Mouse (Mus musculus) ES-Bruce4 (cell line): ENCODE data around the gene Hadha. TPM values are rescaled to one million over a fixed set of nuclear protein-coding genes. Genes with fewer than 3 reads are reported as not detected.

Experiments used
- H3K27ac ChIP-seq: 2 replicates; pipeline ENCODE4 v1.5.1; 2012; ENCODE audit warnings: low read length, inconsistent platforms; ENCODE audit not compliant: insufficient read depth
- H3K27me3 ChIP-seq: 2 replicates; pipeline ENCODE4 v1.6.1; 2012; ENCODE audit warnings: mild to moderate bottlenecking, low read length, inconsistent platforms; ENCODE audit not compliant: control insufficient read depth, poor library complexity, insufficient read depth, severe bottlenecking
- H3K36me3 ChIP-seq: 2 replicates; pipeline ENCODE4 v1.6.1; 2012; ENCODE audit warnings: inconsistent platforms, mild to moderate bottlenecking, low read length, moderate library complexity; ENCODE audit not compliant: control insufficient read depth, poor library complexity, insufficient read depth, severe bottlenecking
- H3K4me1 ChIP-seq: one replicate; pipeline ENCODE4 v1.8.1; 2011; ENCODE audit warnings: low read length; ENCODE audit not compliant: control insufficient read depth, insufficient read depth
- H3K4me3 ChIP-seq: 2 replicates; pipeline ENCODE4 v1.5.1; 2011; ENCODE audit warnings: low read depth, mild to moderate bottlenecking, low read length
- H3K9ac ChIP-seq: 2 replicates; pipeline ENCODE4 v1.6.1; 2012; ENCODE audit warnings: low read depth, mild to moderate bottlenecking, inconsistent platforms; ENCODE audit not compliant: poor library complexity, severe bottlenecking
- H3K9me3 ChIP-seq: replicated peaks from 2 replicates; pipeline ENCODE4 v1.6.1; 2012; ENCODE audit warnings: mild to moderate bottlenecking, low read length, inconsistent platforms; ENCODE audit not compliant: control insufficient read depth, poor library complexity, insufficient read depth, severe bottlenecking
- CTCF ChIP-seq: IDR thresholded peaks from one replicate; pipeline ENCODE4 v1.8.1; 2011; ENCODE audit warnings: low read depth, low read length
- EP300 ChIP-seq: IDR thresholded peaks from 2 replicates; pipeline ENCODE4 v1.6.1; 2011; ENCODE audit warnings: low read depth, low read length; ENCODE audit not compliant: insufficient read depth
- POLR2A ChIP-seq: IDR thresholded peaks from one replicate; pipeline ENCODE4 v1.8.1; 2011; ENCODE audit warnings: low read length; ENCODE audit not compliant: insufficient read depth
- polyA plus RNA-seq: library from polyadenylated mRNA; stranded (reverse); fragments of >200 nt; gene quantifications from 2 replicates; pipeline ENCODE4 v1.2.4, GENCODE M21; 2011; ENCODE audit warnings: low read depth; ENCODE audit not compliant: missing spikeins, insufficient read depth, insufficient read length

Gene Hadha
- polyA plus RNA-seq, 1 experiment: 59.3 TPM

GRCm38 (mm10) chr5:30155395-30155792 is 432 bp upstream of the Hadha start:
- Histone ChIP-seq H3K4me3 (peak overlapping the region; percentile 97), H3K27ac (no peak overlapping the region), H3K4me1 (no peaks in the 10 kb centered on the region), H3K9ac (peak overlapping the region; percentile 59), H3K27me3 (no peaks in the 10 kb centered on the region), H3K9me3 (no peaks in the 10 kb centered on the region), H3K36me3 (no peaks in the 10 kb centered on the region)
- TF ChIP-seq CTCF: no peak
- no peak for TF ChIP-seq EP300
- TF ChIP-seq POLR2A: no peak

GRCm38 (mm10) chr5:30154013-30154412 is 949 bp downstream of the Hadha start:
- no peaks in the 10 kb centered on the region for H3K4me1 ChIP-seq
- no peak for TF ChIP-seq POLR2A
- no peak for TF ChIP-seq CTCF
- no peak for TF ChIP-seq EP300
- H3K4me3 ChIP-seq: no peak overlapping the region
- no peaks in the 10 kb centered on the region for H3K9me3 ChIP-seq
- no peak overlapping the region for H3K27ac ChIP-seq
- H3K9ac ChIP-seq: peak overlapping the region; percentile 59
- no peaks in the 10 kb centered on the region for H3K27me3 ChIP-seq
- no peaks in the 10 kb centered on the region for H3K36me3 ChIP-seq

- TF ChIP-seq EP300 (no peak), CTCF (no peak), POLR2A (no peak)
- Histone ChIP-seq H3K27me3 (no peaks in the 10 kb centered on the region), H3K36me3 (no peaks in the 10 kb centered on the region)
These were observed 1.7 kb downstream of the Hadha start for GRCm38 (mm10) chr5:30153222-30153621.

GRCm38 (mm10) chr5:30152413-30152812 is 2.5 kb downstream of the Hadha start:
- Histone ChIP-seq H3K4me1 (no peaks in the 10 kb centered on the region), H3K9ac (no peak overlapping the region), H3K36me3 (no peaks in the 10 kb centered on the region), H3K4me3 (no peak overlapping the region), H3K27ac (no peak overlapping the region), H3K27me3 (no peaks in the 10 kb centered on the region), H3K9me3 (no peaks in the 10 kb centered on the region)
- no peak for TF ChIP-seq EP300

More at GRCm38 (mm10) chr5:30153222-30153621, 1.7 kb downstream of the Hadha start:
- Histone ChIP-seq H3K4me3 (no peak overlapping the region), H3K9me3 (no peaks in the 10 kb centered on the region), H3K9ac (no peak overlapping the region), H3K27ac (no peak overlapping the region), H3K4me1 (no peaks in the 10 kb centered on the region)

- Histone ChIP-seq H3K9ac (no peak overlapping the region), H3K4me3 (no peak overlapping the region), H3K4me1 (no peaks in the 10 kb centered on the region), H3K27me3 (no peaks in the 10 kb centered on the region), H3K9me3 (no peaks in the 10 kb centered on the region), H3K27ac (no peak overlapping the region), H3K36me3 (no peaks in the 10 kb centered on the region)
- TF ChIP-seq POLR2A (no peak), CTCF (no peak), EP300 (no peak)
These were observed 3.0 kb downstream of the Hadha start for GRCm38 (mm10) chr5:30152007-30152406.

DNA sequence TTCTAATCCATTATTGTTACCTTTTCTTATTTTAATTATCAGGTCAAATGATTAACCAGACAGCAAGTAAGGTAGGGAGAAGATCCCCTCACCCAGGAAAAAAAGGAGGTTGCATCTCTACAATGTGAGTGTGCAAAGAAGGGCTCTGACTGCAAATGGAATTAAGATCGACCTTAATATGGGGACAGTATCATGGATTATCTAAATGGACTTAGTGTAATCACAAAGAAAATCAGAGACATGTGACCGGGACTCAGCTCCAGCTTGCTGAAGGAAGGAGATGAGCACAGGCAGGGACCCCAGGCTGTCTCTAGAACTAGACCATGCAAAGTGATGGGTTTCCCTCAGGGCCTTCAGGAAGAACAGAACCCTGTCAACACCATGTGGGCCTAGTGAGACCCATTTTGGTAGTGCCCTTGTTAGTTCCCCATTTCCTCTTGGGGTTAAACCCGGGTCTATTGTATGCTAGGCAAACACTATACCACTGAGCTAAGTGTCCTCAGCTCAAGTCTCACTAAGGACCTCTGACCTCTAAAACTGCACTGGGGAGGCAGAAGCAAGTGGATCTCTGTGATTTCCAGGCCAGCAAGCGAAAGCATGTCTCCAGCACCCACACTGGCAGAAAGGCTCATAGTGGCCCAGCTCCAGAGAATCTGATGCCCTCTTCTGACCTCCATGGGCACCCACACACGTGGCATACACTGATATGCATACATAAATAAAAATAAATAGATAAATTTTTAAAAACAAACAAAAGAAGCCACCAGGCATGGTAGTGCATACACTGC is 6.6 kb downstream of the Hadha start:
- TF ChIP-seq EP300 (no peak), POLR2A (no peak), CTCF (no peak)
- no peaks in the 10 kb centered on the region; the same call in 1 of the 2 replicates for H3K36me3 ChIP-seq
- no peak overlapping the region for H3K27ac ChIP-seq
- no peaks in the 10 kb centered on the region for H3K4me1 ChIP-seq
- H3K27me3 ChIP-seq: no peaks in the 10 kb centered on the region
- no peaks in the 10 kb centered on the region for H3K9me3 ChIP-seq
- H3K9ac ChIP-seq: no peak overlapping the region
- no peak overlapping the region for H3K4me3 ChIP-seq
